Mouse (Mus musculus) spleen, postnatal 4 days (tissue): ENCODE data around the gene Gnai2.

Experiments
- DNase-seq, 2 experiments: peaks; one replicate each; pipeline ENCODE4 v3.0.0; 2022; ENCODE audit warnings: low spot score in 2 of 2

Gene Gnai2

DNA sequence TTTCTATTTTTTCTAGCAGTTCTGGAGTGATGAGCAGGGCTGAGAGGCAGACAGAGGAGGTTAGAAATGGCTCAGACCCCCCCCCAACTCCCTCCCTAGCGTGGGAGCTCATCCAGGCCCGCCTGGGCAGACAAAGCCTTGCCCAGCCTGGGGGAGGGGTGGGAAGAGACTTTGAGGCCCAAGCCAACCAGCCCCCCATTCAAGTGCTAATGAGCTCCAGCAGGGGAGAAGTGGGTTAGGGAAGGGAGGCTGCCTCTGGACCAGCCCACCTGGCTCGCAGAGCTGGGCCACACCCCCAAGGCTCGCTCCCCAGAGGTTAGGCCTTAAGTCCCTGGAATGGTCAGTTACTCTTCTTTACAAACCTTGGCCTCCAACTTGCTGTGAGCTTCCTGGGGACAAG is 4.6 kb downstream of the Gnai2 start:
- no peak for DNase-seq

DNA sequence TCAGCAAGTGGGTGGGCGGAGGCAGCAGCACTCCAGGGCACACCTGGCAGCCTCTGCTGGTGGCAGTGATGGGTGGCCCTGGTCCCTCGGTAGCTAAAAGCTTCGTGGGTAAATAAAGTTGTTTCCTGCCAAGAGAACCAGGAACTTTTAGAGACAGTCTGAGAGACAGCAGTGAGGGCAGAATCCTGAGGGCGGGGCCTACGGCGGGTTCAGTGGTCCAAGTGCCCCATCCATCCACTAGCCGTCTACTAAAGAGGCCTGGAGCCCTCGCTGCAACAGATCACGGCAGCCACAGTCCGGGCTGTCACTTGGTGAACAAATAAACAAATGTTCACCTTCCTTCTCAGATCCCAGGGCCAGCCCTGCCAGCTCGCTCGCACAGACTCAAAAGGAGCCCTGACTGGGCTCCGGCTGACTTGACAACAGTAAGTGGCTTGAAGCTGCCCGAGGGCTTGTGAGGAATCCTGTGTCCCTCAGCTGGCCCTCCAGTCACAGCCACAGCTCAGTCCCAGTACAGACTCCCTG is 5.2 kb downstream of the Gnai2 start:
- no peak for DNase-seq

DNA sequence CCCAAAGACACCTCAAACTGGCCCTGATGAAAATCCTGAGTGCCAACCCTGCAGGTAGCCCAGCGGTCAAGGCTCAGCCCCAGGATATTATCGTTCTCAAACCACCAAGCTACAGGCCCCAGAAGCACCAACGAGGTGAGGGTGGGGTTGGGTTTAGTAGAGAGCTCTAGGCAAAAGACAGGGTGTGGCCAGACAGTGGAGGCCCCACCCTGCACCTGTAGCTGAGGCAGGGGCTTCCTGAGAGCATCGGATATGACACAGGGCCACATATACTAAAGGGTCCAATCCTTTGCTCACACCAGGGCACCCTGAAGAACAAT is 5.8 kb downstream of the Gnai2 start:
- peak in 1 of 2 experiments; percentile 45 for DNase-seq

DNA sequence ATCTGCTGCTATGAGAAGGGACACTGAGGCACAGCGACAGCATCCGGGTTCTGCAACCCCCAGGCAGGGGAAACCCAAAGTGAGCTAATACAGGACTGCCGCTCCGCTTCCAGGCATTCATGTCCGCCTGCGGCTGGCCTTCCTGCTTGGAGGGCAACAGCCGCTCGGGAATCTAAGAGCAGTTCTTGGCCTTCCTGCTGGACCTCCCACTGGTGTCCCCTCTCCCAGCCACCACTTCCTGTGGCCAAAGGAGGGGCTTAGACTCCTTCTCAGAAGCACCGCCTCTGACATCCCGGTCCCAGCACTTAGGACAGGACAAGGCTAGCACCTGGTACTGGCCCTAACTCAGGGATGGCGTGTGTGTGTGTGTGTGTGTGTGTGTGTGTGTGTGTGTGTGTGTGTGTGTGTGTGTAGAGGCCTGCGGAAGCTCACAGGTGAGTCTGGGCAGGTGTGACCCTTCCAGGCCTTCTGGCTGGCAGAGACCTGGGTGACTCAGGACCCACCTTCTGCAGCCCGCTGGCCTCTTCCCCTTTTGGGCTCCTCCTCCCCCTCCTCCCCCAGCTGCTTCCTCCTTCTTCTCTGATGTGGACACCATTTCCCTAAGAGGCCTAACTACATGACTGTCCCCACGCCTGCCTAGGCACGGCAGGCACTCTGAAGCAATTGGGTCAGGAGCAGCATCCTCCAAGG is 6.3 kb downstream of the Gnai2 start:
- peak; percentile 68 to 79 for DNase-seq

DNA sequence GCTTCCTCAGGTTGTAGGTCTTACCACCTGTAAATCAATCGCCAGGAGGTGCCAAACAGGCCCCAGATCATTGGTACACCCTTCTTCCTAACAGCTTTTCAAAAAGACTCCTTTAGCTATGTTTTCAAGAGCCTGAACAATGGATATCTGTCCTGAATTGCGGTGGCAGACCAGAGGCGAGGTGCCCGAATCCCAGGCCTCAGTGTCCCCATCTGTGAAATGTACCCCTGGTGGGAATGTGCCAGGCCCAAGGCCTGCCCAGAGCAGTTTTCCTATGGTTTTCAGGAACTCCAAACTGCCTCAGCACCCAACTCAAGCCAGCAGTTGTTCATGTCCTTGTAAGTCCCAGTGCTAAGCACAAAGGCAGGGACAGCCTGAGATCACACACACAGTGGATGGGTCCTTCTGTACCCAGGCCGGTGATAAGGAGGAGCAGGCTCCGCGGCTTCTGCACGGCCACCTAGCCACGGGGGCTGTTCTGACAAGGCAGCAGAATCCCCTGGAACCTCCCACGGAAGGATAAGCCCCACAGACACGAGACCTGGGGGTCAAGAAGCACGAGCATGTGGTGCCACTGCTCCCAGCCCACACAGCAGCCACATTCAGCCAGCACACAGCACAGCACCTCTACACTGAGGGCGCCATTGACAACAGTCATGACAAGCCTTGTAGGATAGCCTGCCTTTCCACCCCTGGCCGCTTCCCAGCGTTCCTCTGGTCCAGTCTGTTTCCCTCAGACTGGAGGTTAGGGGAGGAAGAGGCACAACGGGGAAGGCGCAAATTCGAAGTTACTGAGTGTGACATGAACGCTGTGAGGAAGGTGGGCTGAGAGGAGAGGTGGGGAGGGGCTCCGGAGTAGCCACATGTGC is 7.5 kb downstream of the Gnai2 start:
- no peak for DNase-seq

DNA sequence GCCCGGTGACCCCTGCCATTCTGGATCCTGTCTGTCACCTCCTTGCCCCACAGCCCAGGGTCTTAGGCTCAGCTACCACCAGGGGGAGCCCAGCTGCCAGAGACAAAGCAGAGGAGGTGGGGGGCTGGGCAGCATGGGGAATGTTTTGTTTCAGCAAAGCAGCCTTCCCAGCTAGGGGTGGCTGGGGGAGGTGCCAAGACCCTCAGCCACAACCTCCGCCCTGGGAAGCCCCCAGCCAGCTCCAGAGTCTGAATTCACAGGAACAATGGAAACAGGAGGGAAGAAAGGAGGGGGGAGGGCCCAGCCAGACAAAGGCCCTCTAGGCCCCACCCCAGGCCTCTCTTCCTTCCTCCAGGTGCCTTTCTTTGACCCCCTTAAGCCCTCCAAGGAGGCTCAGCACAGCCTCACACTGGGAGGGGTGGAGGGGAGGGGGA is 8.3 kb downstream of the Gnai2 start:
- DNase-seq: peak; percentile 82 to 92

DNA sequence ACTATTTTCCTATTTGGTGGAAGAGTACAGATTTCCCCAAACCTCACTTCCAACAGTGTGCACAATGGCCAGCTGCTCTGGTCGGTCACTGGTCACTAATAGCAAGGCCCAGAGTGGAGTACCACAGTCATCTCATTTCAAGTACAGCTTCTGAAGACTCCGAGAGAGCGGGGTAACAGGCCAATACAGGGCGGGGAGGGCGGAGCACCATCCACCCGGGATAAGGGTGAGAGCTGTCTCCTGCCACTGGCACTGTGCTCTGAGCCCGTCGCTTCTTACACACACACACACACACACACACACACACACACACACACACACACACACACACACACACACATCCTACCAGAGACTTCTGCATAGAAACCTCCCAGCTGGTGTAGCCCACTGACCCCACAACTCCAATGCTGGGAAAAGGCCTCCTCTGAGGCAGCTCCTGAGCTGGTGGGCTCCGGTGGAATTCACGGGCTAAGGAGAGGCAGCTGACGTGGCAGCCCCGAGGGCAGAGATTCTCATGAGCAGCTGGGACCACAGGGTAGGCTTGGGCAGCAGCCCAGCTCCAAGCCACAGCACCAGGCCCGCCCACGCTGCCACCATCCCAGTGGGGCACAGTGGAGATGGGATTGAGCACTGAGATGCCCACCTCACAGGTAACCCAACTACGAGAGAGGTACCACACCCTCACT is 8.9 kb downstream of the Gnai2 start:
- DNase-seq: no peak

DNA sequence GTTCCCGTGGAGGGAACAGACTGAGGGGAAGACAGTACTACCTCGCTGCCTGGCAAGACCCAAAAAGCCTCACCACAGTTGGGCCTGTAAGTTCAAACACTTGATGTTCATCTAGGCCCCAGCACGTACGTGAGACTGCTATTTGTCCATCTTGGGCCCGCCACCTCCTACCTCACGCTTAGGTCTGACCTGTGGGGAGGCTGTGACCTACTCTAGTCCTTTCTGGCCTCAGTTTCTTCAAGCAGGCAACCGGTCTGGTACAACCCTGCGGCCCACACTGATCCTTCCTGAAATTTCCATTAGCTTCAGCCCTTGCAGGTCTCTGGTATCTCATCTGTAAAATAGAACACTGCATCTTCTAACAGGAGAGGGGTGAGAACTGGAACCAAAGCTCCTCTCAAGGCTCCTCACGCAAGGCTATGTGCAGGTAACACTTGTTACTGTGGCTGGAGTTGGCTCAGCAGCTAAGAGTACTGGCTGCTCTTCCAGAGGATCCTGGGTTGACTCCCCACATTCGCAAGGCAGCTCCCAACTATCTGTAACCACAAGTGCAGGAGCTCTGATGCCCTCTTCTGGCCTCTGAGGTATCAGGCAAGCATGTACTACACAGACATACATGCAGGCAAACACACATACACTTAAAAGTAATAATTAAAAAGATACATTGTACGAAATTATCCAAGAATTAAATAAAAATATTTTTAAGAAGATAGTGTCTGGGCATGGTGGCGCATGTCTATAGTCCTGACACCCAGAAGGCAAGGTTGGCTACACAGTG is 9.6 kb downstream of the Gnai2 start:
- DNase-seq: no peak

DNA sequence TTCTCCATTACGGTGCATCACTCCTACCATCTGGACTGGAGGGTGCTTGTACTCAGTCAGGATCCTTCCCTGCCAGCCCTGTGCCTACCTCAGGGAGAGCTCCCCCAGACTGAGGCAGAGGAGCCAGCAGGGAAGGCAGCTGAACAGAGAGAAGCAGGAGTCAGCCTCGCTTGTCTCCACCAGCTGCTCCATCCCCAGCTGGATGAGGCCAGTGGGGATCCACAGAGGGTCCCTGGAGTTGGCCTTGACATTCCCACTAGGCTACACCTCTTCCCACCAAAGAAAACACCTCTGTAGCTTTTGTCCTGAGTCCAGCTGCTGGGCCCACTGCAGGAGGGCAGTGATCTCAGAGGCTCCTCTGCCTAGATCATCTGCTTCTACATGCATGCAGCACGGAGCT is 10.2 kb downstream of the Gnai2 start:
- DNase-seq: no peak

DNA sequence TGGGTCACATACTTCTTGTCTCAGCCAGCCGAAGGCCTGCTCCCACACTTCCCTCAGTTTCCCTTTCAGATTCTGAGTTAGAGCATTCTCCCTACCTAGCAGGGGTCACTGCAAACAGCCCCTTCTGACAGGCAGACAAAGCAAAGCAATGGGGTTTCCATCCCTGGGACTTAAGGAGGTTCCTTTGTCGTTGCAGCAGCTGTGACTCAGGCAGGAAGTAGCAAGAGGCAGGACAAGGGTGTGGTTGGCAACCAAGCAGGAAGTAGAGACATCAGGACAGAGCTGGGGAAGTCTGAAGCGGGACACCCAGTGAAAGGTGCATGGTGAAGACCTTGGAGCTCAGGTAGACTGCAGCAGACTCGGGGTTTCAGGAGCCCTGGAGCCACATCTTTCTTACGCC is 10.6 kb downstream of the Gnai2 start:
- DNase-seq: no peak

DNA sequence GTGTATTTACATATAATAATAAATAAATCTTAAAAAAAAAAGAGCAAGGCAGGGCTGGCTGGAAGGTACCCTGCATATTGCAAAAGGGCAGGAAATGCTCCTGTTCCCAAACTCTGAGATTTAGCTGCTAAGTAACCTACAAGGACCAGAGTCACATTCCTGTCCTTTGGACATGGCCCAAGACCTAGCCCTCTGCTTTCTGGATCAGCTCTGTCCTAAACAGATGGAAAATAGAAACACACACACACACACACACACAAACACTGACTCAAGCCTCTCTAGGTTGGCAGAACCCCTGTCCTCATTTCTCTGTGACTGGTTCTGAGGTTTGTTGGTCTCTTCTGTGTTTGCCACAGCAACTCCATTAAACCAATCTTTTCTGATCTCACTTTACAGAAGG is 14.2 kb downstream of the Gnai2 start:
- DNase-seq: no peak

DNA sequence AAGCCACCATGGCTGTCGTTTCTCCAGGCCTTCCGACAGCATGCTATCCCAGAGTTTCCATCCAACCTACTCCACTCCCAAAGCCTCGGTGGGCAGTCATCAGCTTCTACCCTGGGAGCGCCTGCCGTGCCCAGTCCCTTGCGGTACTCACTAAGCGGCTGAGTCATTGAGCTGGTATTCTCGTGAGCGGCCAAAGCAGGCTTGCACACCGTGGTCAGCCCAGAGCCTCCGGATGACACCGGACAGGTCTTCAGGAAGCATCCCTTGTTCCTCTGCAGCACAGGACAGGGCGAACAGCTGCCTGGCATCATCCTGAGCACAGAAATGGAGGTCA is 15.7 kb downstream of the Gnai2 start:
- no peak for DNase-seq

DNA sequence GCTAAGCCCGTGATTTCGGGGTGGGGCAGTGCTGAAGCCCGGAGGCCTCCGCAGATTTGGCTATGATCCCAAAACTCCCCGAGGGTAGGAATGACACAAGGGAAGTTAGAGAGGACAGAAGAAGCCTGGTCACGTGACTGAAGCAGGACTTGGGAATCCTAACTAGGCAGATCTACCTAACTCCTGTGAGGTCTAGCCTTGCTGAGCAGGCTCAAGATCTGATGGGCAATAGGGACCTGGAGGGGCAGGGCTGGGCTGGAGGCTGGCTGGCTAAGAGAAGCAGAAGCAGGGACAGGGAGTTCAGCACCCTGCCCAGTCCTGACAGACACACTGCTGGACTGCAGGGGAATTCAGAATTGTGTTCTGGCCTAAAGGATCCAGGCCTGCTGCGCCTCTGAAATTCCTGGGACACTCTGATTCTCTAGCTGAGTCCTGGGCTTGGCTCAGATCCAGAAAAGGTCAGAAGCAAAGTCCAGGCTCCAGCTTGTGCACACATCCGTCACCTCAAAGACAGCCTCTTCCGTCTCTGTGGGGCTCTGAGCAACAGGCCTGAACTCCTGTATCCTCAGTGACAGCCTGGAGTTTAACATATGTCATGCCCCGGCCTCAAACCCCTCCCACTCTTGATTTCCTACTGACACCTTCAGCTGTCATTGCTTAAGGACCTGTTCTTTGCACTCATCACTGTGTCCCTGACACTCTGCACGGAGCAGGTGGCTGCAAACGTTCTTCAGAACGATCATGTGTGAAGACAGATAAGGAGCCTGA is 16.2 kb downstream of the Gnai2 start:
- DNase-seq: no peak

DNA sequence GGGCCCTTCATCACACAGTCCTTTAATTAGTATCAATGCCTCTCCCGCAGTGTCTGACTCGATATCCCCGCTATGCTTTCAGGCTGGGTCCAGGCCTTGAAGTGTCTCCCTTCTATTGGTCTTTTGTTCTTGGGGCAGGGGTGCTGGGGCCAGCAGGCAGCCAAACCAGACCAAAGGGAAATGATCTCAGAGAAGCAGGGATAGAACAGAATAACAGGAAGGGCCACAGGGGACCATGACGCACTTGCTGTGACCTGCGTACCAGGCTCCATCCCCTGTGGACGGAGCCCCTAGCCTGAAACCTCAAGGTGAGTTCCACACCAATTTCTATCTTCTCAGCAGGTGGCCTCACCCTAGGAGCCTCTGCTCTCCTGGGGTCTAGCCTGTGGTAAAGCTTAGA is 17.1 kb downstream of the Gnai2 start:
- DNase-seq: no peak

DNA sequence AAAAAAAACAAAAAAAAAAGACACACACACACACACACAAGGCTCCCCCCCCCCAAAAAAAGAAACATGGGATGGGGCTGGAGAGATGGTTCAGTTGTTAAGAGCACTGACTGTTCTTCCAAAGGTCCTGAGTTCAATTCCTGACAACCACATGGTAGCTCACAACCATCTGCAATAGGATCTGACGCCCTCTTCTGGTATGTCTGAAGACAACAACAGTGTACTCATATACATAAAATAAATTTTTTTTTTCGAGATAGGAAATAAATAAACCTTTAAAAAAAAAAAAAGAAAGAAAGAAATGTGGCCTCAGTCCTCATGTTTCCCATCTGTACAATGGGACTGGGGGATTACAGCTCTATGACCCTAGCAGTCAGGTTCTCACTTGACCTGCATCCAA is 17.7 kb downstream of the Gnai2 start:
- no peak for DNase-seq

DNA sequence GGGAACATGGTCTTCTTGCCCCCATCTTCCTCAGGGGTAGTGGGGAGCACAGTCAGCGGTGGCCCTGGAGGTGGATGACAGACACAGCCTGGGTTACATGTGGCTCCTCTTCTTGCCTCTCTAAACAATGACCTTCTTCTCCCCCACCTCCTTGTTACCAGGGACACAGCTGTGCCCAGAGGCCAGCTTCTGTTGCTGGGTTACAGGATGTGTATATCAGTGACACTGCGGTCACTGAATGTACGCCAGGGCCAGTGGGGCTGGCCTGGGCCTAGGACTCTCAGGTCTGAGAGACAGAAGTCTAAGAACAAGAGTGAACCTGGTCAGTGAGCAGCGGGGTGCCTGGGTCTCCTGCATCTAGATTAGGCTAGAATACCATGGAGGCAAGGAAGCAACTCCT is 20.1 kb downstream of the Gnai2 start:
- no peak for DNase-seq

DNA sequence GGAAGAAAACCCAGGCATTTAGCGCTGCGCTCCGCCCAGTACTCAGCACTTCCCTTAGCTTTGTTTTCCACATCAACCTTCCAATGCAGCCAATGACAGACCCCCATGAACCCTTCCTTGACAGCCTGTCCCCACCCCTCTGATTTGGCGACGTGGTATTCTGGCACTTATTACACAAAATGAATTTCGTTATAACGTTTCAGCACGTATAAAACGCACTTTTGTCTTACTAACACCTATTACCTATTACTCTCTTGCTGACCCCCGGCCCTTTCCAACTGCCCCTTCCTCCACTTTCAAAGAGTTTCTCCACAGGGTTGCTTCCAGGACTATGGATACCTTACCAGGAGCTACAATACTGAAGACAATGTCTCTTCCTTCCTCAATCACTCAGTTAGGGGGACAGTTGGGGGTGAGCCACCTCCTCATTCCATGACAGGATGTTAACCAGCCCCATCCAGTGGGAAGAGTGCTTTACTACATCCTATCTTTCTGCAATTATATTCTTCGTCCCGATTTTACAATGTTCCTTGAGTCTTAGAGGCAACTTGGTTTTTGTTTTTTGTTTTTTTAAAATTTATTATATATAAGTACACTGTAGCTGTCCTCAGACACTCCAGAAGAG is 22.1 kb downstream of the Gnai2 start:
- DNase-seq: no peak

DNA sequence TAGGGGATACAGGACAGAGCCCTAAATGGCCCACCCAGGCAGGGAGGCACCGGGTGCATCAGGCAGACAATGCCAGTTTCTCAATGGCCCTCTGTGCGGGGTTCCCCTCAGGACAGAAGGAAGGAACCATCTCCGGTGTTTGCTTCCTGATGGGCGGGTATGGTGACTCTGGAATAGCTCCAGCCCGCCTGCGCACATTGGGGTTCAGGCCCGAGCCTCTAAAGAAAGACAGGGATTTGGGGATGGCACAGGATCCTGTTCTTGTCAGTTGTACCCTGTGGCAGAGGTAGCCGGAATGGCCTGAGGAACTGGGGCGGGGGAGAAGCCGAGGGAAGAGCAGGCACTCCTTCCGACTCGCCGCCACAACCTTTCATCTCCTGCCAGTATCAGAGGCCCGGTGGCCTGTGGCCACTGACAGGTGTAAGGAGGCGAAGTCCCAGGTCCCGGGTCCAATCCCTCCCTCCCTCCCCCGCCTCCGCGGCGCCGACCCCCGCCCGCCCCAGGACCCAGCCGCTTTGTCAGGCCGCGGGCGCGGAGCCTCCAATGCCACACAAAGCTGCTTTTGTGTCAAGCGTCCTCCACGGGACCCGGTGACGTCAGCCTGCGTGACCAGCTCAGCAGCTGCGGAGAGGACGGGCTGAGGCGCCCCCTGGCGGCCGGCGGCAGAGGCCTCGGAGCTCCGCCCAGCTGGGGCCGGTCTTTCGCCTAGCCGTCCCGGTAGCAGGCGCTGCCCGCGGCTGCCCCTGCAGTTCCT is 22.8 kb downstream of the Gnai2 start:
- peak; percentile 98 to 100 for DNase-seq

DNA sequence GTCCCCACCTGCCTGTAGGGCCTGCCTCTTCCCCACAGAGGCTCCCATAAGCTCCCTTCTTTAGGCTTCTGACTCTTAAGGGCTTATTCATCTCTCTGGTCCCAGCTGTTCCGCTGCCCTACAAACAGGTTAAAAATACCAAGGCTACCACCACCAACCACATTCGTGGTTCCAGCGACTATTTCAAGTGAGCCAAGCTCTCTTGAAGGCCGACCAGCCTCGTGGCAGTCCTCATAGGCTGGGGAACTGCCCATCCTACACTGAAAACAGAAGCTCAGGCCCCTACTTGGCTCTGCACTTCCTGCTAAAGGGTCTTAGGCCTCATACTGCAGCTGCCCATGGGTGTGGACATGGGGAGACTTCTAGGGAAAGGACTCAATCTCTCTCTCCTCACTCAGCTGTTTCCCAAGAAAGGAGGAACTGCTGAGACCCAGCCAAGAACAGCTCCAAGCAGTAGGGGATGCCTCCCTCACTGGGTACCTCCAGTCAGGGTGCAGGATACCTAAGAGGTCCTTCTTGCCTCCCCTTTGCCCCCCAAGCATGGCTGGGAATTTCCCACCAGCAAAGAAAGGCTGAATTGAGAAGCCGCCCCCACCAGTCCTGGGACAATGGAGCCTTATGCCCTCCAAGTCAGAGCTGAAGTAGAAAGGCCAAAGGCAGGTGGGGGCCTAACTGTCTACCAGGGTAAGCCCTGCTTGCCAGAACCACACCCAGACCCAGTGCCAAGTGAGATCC is 23.5 kb downstream of the Gnai2 start:
- no peak for DNase-seq
